Mouse (Mus musculus) limb, embryonic 15.5 days (tissue): ENCODE data around the gene Slit3. TPM values are rescaled to one million over a fixed set of nuclear protein-coding genes. Genes with fewer than 3 reads are reported as not detected.

ENCODE experiments used
- ATAC-seq: fragments of 200-750 bp; cut with Nextera tagmentation; 2 replicates; pipeline ENCODE4 v1.8.0; 2017; ENCODE audit warnings: low read depth, moderate TSS enrichment; ENCODE audit not compliant: insufficient number of reproducible peaks, low FRiP score, low TSS enrichment
- H3K27ac ChIP-seq: fragments of 300-500 bp; sonication (generic); 2 replicates; pipeline ENCODE4 v1.5.1; 2015; ENCODE audit warnings: moderate library complexity, mild to moderate bottlenecking, inconsistent platforms
- H3K27me3 ChIP-seq: fragments of 300-500 bp; sonication (generic); 2 replicates; pipeline ENCODE4 v1.6.1; 2015; ENCODE audit warnings: inconsistent platforms
- H3K36me3 ChIP-seq: fragments of 300-500 bp; sonication (generic); 2 replicates; pipeline ENCODE4 v1.6.1; 2015; ENCODE audit warnings: inconsistent platforms
- H3K4me1 ChIP-seq: fragments of 300-500 bp; sonication (generic); 2 replicates; pipeline ENCODE4 v1.6.1; 2015; ENCODE audit warnings: inconsistent platforms
- H3K4me2 ChIP-seq: fragments of 300-500 bp; sonication (generic); 2 replicates; pipeline ENCODE4 v1.6.1; 2015; ENCODE audit warnings: mild to moderate bottlenecking, inconsistent platforms
- H3K4me3 ChIP-seq: fragments of 300-500 bp; sonication (generic); 2 replicates; pipeline ENCODE4 v1.5.1; 2015; ENCODE audit warnings: mild to moderate bottlenecking, inconsistent platforms
- H3K9ac ChIP-seq: fragments of 300-500 bp; sonication (generic); 2 replicates; pipeline ENCODE4 v1.6.1; 2015; ENCODE audit warnings: inconsistent platforms
- H3K9me3 ChIP-seq: fragments of 300-500 bp; sonication (generic); 2 replicates; pipeline ENCODE4 v1.6.1; 2016; ENCODE audit warnings: inconsistent platforms
- WGBS: fragments of 180-500 bp; shearing (Covaris S2); methylation state at CpG from one replicate; pipeline ENCODE4 v1.1.7; 2015; 5-methylcytosine and 5-hydroxymethylcytosine counted together
- polyA plus RNA-seq: library from polyadenylated mRNA; unstranded; fragments of >200 nt; fragmentation: Nextera tagmentation; extraction: Ambion mirVana; gene quantifications from 2 replicates; pipeline ENCODE4 v1.2.1, GENCODE M21; 2015

Slit3 gene
- polyA plus RNA-seq, 1 experiment from 2014 or later = 20.8 TPM

GRCm38 (mm10) chr11:35458068-35458467, 337.0 kb downstream of the Slit3 start:
- Histone ChIP-seq H3K9ac (no peak overlapping the region), H3K27ac (no peak overlapping the region), H3K4me1 (no peaks in the 10 kb centered on the region), H3K9me3 (no peaks in the 10 kb centered on the region), H3K36me3 (no peaks in the 10 kb centered on the region), H3K4me2 (no peak overlapping the region), H3K27me3 (no peaks in the 10 kb centered on the region), H3K4me3 (no peak overlapping the region)
- ATAC-seq = no peak
- WGBS = 66% methylated on average over 2 of the region's 2 CpGs

- Histone ChIP-seq H3K9ac (no peak overlapping the region), H3K4me3 (no peak overlapping the region), H3K4me2 (no peak overlapping the region), H3K27ac (no peak overlapping the region), H3K36me3 (no peaks in the 10 kb centered on the region), H3K27me3 (no peaks in the 10 kb centered on the region), H3K9me3 (no peaks in the 10 kb centered on the region), H3K4me1 (peaks cover 15% of the 10 kb centered on the region; the same call in 1 of the 2 replicates)
- no peak for ATAC-seq
- WGBS = 76% methylated on average over 6 of the region's 6 CpGs
Measured at GRCm38 (mm10) chr11:35466701-35467100, 345.7 kb downstream of the Slit3 start.

GRCm38 (mm10) chr11:35468847-35469246, 347.8 kb downstream of the Slit3 start:
- ATAC-seq = no peak
- Histone ChIP-seq H3K27ac (no peak overlapping the region), H3K4me1 (peaks cover 15% of the 10 kb centered on the region; the same call in 1 of the 2 replicates), H3K36me3 (no peaks in the 10 kb centered on the region), H3K9me3 (no peaks in the 10 kb centered on the region), H3K9ac (no peak overlapping the region), H3K27me3 (no peaks in the 10 kb centered on the region), H3K4me3 (no peak overlapping the region), H3K4me2 (no peak overlapping the region)
- 63% methylated on average over 7 of the region's 7 CpGs for WGBS

- no peak for ATAC-seq
- H3K27ac ChIP-seq = no peak overlapping the region
- H3K4me2 ChIP-seq = no peak overlapping the region
- H3K4me3 ChIP-seq = no peak overlapping the region
- H3K27me3 ChIP-seq = no peaks in the 10 kb centered on the region
- peaks cover 15% of the 10 kb centered on the region; the same call in 1 of the 2 replicates for H3K4me1 ChIP-seq
- no peaks in the 10 kb centered on the region for H3K36me3 ChIP-seq
- no peak overlapping the region for H3K9ac ChIP-seq
- 40% methylated on average over 4 of the region's 4 CpGs for WGBS
- no peaks in the 10 kb centered on the region for H3K9me3 ChIP-seq
Measured at GRCm38 (mm10) chr11:35469940-35470339, 348.9 kb downstream of the Slit3 start.

- Histone ChIP-seq H3K4me1 (peaks cover 22% of the 10 kb centered on the region), H3K9ac (no peak overlapping the region), H3K4me3 (no peak overlapping the region), H3K9me3 (no peaks in the 10 kb centered on the region), H3K36me3 (no peaks in the 10 kb centered on the region), H3K27ac (no peak overlapping the region), H3K27me3 (no peaks in the 10 kb centered on the region), H3K4me2 (no peak overlapping the region)
- 60% methylated on average over 5 of the region's 5 CpGs for WGBS
- ATAC-seq = no peak
Measured at GRCm38 (mm10) chr11:35470853-35471252, 349.8 kb downstream of the Slit3 start.

- H3K4me3 ChIP-seq = no peak overlapping the region
- H3K27ac ChIP-seq = no peak overlapping the region
- no peak overlapping the region for H3K4me2 ChIP-seq
- no peaks in the 10 kb centered on the region; the same call in 1 of the 2 replicates for H3K27me3 ChIP-seq
- ATAC-seq = no peak
- WGBS = 44% methylated on average over 11 of the region's 11 CpGs
- H3K4me1 ChIP-seq = peaks cover 23% of the 10 kb centered on the region
- H3K9me3 ChIP-seq = no peaks in the 10 kb centered on the region
- H3K36me3 ChIP-seq = no peaks in the 10 kb centered on the region
- H3K9ac ChIP-seq = no peak overlapping the region
Measured at GRCm38 (mm10) chr11:35472842-35473616, 352.0 kb downstream of the Slit3 start.

- peaks cover 23% of the 10 kb centered on the region for H3K4me1 ChIP-seq
- no peaks in the 10 kb centered on the region for H3K9me3 ChIP-seq
- no peak overlapping the region for H3K27ac ChIP-seq
- H3K27me3 ChIP-seq = no peaks in the 10 kb centered on the region; the same call in 1 of the 2 replicates
- no peak overlapping the region for H3K4me2 ChIP-seq
- H3K9ac ChIP-seq = no peak overlapping the region
- H3K36me3 ChIP-seq = no peaks in the 10 kb centered on the region
- 63% methylated on average over 5 of the region's 5 CpGs for WGBS
- no peak overlapping the region for H3K4me3 ChIP-seq
- no peak for ATAC-seq
Measured at GRCm38 (mm10) chr11:35473617-35473996, 352.6 kb downstream of the Slit3 start.

GRCm38 (mm10) chr11:35480146-35480545, 359.1 kb downstream of the Slit3 start:
- Histone ChIP-seq H3K9me3 (no peaks in the 10 kb centered on the region), H3K27me3 (no peaks in the 10 kb centered on the region; the same call in 1 of the 2 replicates), H3K27ac (no peak overlapping the region), H3K36me3 (no peaks in the 10 kb centered on the region), H3K4me3 (no peak overlapping the region), H3K9ac (no peak overlapping the region), H3K4me1 (peaks cover 8% of the 10 kb centered on the region), H3K4me2 (no peak overlapping the region)
- 65% methylated on average over 8 of the region's 8 CpGs for WGBS
- ATAC-seq = no peak

GRCm38 (mm10) chr11:35481611-35482363, 360.8 kb downstream of the Slit3 start:
- no peak overlapping the region for H3K4me3 ChIP-seq
- no peak for ATAC-seq
- no peak overlapping the region for H3K9ac ChIP-seq
- peaks cover 6% of the 10 kb centered on the region; the same call in 1 of the 2 replicates for H3K4me1 ChIP-seq
- 86% methylated on average over 9 of the region's 9 CpGs for WGBS
- H3K36me3 ChIP-seq = no peaks in the 10 kb centered on the region
- no peak overlapping the region for H3K27ac ChIP-seq
- no peaks in the 10 kb centered on the region; the same call in 1 of the 2 replicates for H3K27me3 ChIP-seq
- H3K4me2 ChIP-seq = no peak overlapping the region
- no peaks in the 10 kb centered on the region for H3K9me3 ChIP-seq

GRCm38 (mm10) chr11:35487966-35488365, 366.9 kb downstream of the Slit3 start:
- ATAC-seq = no peak
- Histone ChIP-seq H3K4me2 (no peak overlapping the region), H3K4me1 (peaks cover 14% of the 10 kb centered on the region), H3K27ac (no peak overlapping the region), H3K4me3 (no peak overlapping the region), H3K9ac (no peak overlapping the region), H3K9me3 (no peaks in the 10 kb centered on the region), H3K27me3 (no peaks in the 10 kb centered on the region), H3K36me3 (no peaks in the 10 kb centered on the region)
- WGBS = 87% methylated on average over 5 of the region's 5 CpGs

GRCm38 (mm10) chr11:35491701-35492100, 370.7 kb downstream of the Slit3 start:
- Histone ChIP-seq H3K4me1 (peaks cover 8% of the 10 kb centered on the region), H3K36me3 (no peaks in the 10 kb centered on the region), H3K27ac (no peak overlapping the region), H3K4me3 (no peak overlapping the region), H3K27me3 (no peaks in the 10 kb centered on the region), H3K9me3 (no peaks in the 10 kb centered on the region), H3K4me2 (no peak overlapping the region), H3K9ac (no peak overlapping the region)
- ATAC-seq = no peak
- 28% methylated on average over 5 of the region's 5 CpGs for WGBS

- Histone ChIP-seq H3K9me3 (no peaks in the 10 kb centered on the region), H3K4me1 (peaks cover 5% of the 10 kb centered on the region), H3K9ac (no peak overlapping the region), H3K27me3 (no peaks in the 10 kb centered on the region), H3K4me2 (no peak overlapping the region), H3K4me3 (no peak overlapping the region), H3K36me3 (no peaks in the 10 kb centered on the region), H3K27ac (no peak overlapping the region)
- WGBS = 85% methylated on average over 10 of the region's 10 CpGs
- no peak for ATAC-seq
Measured at GRCm38 (mm10) chr11:35496874-35497273, 375.9 kb downstream of the Slit3 start.
